Mouse (Mus musculus) neural tube, embryonic 11.5 days (tissue): ENCODE data around the gene Tstd2. TPM values are rescaled to one million over a fixed set of nuclear protein-coding genes. Genes with fewer than 3 reads are reported as not detected.

Experiments
- ATAC-seq: fragments of 200-750 bp; cut with Nextera tagmentation; 2 replicates; pipeline ENCODE4 v1.8.0; 2017; ENCODE audit warnings: moderate number of reproducible peaks, mild to moderate bottlenecking, moderate TSS enrichment, moderate library complexity; ENCODE audit not compliant: insufficient read depth, low FRiP score, low TSS enrichment
- DNase-seq: peaks from one replicate; pipeline ENCODE4 v3.0.0-alpha.2; 2015; ENCODE audit warnings: low spot score
- H3K27ac ChIP-seq: fragments of 300-500 bp; sonication (generic); 2 replicates; pipeline ENCODE4 v1.5.1; 2014; ENCODE audit warnings: low read depth, mild to moderate bottlenecking, low read length
- H3K27me3 ChIP-seq: fragments of 300-500 bp; sonication (generic); 2 replicates; pipeline ENCODE4 v1.6.1; 2014; ENCODE audit warnings: mild to moderate bottlenecking, low read length, mixed read lengths; ENCODE audit not compliant: control insufficient read depth, insufficient read depth
- H3K36me3 ChIP-seq: fragments of 300-500 bp; sonication (generic); 2 replicates; pipeline ENCODE4 v1.6.1; 2014; ENCODE audit warnings: mild to moderate bottlenecking, low read length, moderate library complexity, mixed read lengths; ENCODE audit not compliant: control insufficient read depth, insufficient read depth
- H3K4me1 ChIP-seq: fragments of 300-500 bp; sonication (generic); 2 replicates; pipeline ENCODE4 v1.6.1; 2014; ENCODE audit warnings: low read length, mixed read lengths; ENCODE audit not compliant: control insufficient read depth, insufficient read depth
- H3K4me2 ChIP-seq: fragments of 300-500 bp; sonication (generic); 2 replicates; pipeline ENCODE4 v1.6.1; 2014; ENCODE audit warnings: low read depth, mild to moderate bottlenecking, moderate library complexity
- H3K4me3 ChIP-seq: fragments of 300-500 bp; sonication (generic); 2 replicates; pipeline ENCODE4 v1.5.1; 2014; ENCODE audit warnings: low read depth, low read length
- H3K9ac ChIP-seq: fragments of 300-500 bp; sonication (generic); 2 replicates; pipeline ENCODE4 v1.6.1; 2014; ENCODE audit warnings: mild to moderate bottlenecking, low read length
- H3K9me3 ChIP-seq: fragments of 300-500 bp; sonication (generic); 2 replicates; pipeline ENCODE4 v1.6.1; 2016; ENCODE audit warnings: low read length; ENCODE audit not compliant: control insufficient read depth
- WGBS: fragments of 180-500 bp; shearing (Covaris S2); extraction: QIAGEN DNeasy Blood & Tissue Kit; methylation state at CpG from one replicate; pipeline ENCODE4 v1.1.7; 2014; 5-methylcytosine and 5-hydroxymethylcytosine counted together
- polyA plus RNA-seq: library from polyadenylated mRNA; unstranded; fragments of >200 nt; fragmentation: Nextera tagmentation; extraction: Ambion mirVana; gene quantifications from 2 replicates; pipeline ENCODE4 v1.2.1, GENCODE M21; 2014

Gene Tstd2
- polyA plus RNA-seq, 1 experiment from 2014 or later: 32.5 TPM

DNA sequence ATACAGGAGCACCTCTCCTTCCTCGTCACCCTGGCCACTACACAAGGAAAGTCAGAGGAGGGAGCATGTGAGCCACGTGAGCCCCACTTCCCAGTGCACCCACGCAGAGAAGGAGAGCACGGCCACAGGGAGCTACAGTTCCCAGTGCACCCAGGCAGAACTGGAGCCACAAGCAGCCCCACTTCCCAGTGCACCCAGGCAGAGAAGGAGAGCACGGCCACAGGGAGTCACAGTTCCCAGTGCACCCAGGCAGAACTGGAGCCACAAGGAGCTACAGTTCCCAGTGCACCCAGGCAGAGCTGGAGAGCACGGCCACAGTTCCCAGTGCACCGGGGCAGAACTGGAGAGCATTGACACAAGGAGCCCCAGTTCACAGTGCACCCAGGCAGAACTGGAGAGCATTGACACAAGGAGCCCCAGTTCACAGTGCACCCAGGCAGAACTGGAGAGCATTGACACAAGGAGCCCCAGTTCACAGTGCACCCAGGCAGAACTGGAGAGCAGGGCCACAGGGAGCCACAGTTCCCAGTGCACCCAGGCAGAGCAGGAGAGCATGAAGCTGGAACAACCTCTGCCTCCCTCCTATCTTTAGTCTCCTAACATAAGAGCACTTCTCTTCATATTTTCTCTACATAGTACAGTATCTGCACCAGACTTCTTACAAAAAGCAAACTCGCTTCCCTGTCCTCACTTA, 9.0 kb downstream of the Tstd2 start:
- Histone ChIP-seq H3K4me3 (no peak overlapping the region), H3K9ac (no peak overlapping the region), H3K9me3 (no peaks in the 10 kb centered on the region), H3K27me3 (no peaks in the 10 kb centered on the region), H3K36me3 (peaks cover 28% of the 10 kb centered on the region), H3K4me2 (no peak overlapping the region), H3K4me1 (no peaks in the 10 kb centered on the region), H3K27ac (no peak overlapping the region)
- DNase-seq (no peak), ATAC-seq (no peak)
- 89% methylated on average over 8 of the region's 8 CpGs for WGBS

GRCm38 (mm10) chr4:46126541-46126940, 12.0 kb downstream of the Tstd2 start:
- no peaks in the 10 kb centered on the region for H3K9me3 ChIP-seq
- DNase-seq: peak; percentile 80
- H3K4me1 ChIP-seq: no peaks in the 10 kb centered on the region
- H3K36me3 ChIP-seq: peaks cover 29% of the 10 kb centered on the region
- no peaks in the 10 kb centered on the region for H3K27me3 ChIP-seq
- H3K9ac ChIP-seq: no peak overlapping the region
- ATAC-seq: no peak; the same call in 1 of the 2 replicates
- WGBS: 46% methylated on average over 2 of the region's 2 CpGs
- no peak overlapping the region for H3K4me3 ChIP-seq
- H3K4me2 ChIP-seq: no peak overlapping the region
- no peak overlapping the region for H3K27ac ChIP-seq

- no peak for ATAC-seq
- WGBS: 95% methylated on average over 6 of the region's 6 CpGs
- peaks cover 27% of the 10 kb centered on the region for H3K36me3 ChIP-seq
Measured at GRCm38 (mm10) chr4:46123358-46123757, 15.1 kb downstream of the Tstd2 start.

DNA sequence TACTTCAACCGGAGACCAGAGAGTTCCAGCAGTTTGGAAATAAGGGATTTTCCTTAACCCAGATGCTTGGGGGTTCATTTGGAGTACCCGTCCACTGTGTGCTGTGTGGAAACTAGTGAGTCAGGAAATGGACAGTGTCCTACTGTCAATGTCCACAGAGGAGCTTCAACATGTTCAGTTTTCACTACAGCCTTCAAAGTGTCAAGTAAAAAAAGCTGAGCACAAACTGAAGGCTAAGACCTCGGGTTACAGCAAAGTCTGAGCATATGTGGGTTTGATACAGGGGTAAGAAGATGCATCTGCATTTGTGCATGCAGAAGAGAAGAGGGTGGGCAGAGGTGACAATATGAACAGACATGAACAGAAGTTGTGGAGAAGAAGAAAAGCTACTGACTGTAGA, 17.7 kb downstream of the Tstd2 start:
- no peaks in the 10 kb centered on the region for H3K27me3 ChIP-seq
- peaks cover 31% of the 10 kb centered on the region for H3K36me3 ChIP-seq
- H3K9me3 ChIP-seq: no peaks in the 10 kb centered on the region
- 86% methylated on average over 3 of the region's 3 CpGs for WGBS
- no peaks in the 10 kb centered on the region for H3K4me1 ChIP-seq
- no peak overlapping the region for H3K4me3 ChIP-seq
- ATAC-seq (no peak), DNase-seq (no peak)
- no peak overlapping the region for H3K27ac ChIP-seq
- H3K9ac ChIP-seq: no peak overlapping the region
- H3K4me2 ChIP-seq: no peak overlapping the region

More at GRCm38 (mm10) chr4:46123358-46123757, 15.1 kb downstream of the Tstd2 start:
- H3K4me2 ChIP-seq: no peak overlapping the region
- no peaks in the 10 kb centered on the region for H3K27me3 ChIP-seq
- no peak overlapping the region for H3K27ac ChIP-seq
- no peak overlapping the region for H3K4me3 ChIP-seq
- no peaks in the 10 kb centered on the region for H3K9me3 ChIP-seq
- no peak overlapping the region for H3K9ac ChIP-seq
- no peaks in the 10 kb centered on the region for H3K4me1 ChIP-seq
- DNase-seq: no peak

- H3K9me3 ChIP-seq: no peaks in the 10 kb centered on the region
- ATAC-seq (no peak), DNase-seq (no peak)
- no peak overlapping the region for H3K4me3 ChIP-seq
- no peak overlapping the region for H3K4me2 ChIP-seq
- H3K27ac ChIP-seq: no peak overlapping the region
- H3K4me1 ChIP-seq: no peaks in the 10 kb centered on the region
- peaks cover 26% of the 10 kb centered on the region for H3K36me3 ChIP-seq
- no peaks in the 10 kb centered on the region for H3K27me3 ChIP-seq
- WGBS: 93% methylated on average over 14 of the region's 14 CpGs
- H3K9ac ChIP-seq: no peak overlapping the region
Measured at GRCm38 (mm10) chr4:46119514-46120094, 18.9 kb downstream of the Tstd2 start.

- Histone ChIP-seq H3K36me3 (peaks cover 28% of the 10 kb centered on the region), H3K27me3 (no peaks in the 10 kb centered on the region), H3K4me2 (no peak overlapping the region), H3K4me3 (no peak overlapping the region), H3K4me1 (no peaks in the 10 kb centered on the region), H3K27ac (no peak overlapping the region), H3K9ac (no peak overlapping the region), H3K9me3 (no peaks in the 10 kb centered on the region)
- ATAC-seq: no peak
- 88% methylated on average over 4 of the region's 4 CpGs for WGBS
- DNase-seq: no peak
Measured at GRCm38 (mm10) chr4:46117536-46117935, 21.0 kb downstream of the Tstd2 start.

DNA sequence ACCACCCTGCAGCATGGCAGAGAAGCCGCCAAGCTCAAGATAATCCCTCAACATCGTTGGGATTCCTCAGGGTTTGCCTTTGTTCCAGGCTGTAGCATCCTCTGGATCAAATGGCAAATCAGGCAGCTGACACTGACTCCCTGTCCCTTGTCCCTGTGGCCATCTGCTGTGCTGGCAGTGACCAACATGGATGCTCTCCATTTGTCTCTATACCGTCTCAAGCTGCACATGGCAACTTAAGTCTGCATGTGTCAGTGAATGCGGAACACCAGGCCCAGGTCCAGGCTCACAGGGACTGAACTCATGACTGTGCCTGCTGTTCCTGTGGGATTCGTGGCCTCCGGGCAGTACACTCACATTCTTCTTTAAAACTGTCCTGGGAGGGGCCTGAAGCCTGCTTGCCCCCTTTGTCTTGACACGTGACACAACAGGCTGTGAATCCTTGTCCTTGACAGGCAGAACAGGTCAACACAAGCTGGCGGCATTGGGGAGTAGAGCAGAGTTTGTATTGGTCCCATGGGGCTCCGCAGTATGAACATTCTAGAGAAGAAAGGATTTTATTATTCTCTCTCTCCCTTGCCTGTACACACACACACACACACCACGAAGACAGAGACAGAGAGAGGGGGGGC, 21.8 kb downstream of the Tstd2 start:
- DNase-seq: no peak
- no peak overlapping the region for H3K27ac ChIP-seq
- H3K4me2 ChIP-seq: no peak overlapping the region
- H3K9me3 ChIP-seq: no peaks in the 10 kb centered on the region
- peaks cover 23% of the 10 kb centered on the region for H3K36me3 ChIP-seq
- WGBS: 74% methylated on average over 10 of the region's 10 CpGs
- no peak for ATAC-seq
- H3K9ac ChIP-seq: no peak overlapping the region
- H3K27me3 ChIP-seq: no peaks in the 10 kb centered on the region
- H3K4me3 ChIP-seq: no peak overlapping the region
- H3K4me1 ChIP-seq: no peaks in the 10 kb centered on the region

- H3K36me3 ChIP-seq: peaks cover 19% of the 10 kb centered on the region
- 89% methylated on average over 1 of the region's 1 CpGs for WGBS
Measured at GRCm38 (mm10) chr4:46115308-46115707, 23.2 kb downstream of the Tstd2 start.

DNA sequence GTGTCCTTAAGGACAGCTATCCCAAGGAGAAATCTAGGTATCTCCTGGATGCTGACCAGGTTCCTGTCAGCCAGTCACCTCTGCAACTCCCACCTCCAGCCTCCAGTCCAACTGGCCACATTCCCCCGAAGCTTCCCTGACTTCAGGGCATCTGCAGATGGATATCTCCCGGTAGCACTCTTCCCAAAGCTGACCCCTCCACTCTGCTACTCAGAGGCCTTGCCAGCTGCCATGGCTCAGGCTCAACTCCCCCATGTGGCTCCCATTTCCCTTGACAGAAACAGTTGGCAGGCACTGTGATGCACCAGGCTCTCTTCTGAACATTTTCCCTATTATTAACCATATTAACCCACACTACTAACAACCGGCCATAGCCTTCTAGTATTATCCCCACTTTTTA, 27.1 kb downstream of the Tstd2 start:
- ATAC-seq: no peak
- no peak for DNase-seq
- peaks cover 11% of the 10 kb centered on the region for H3K36me3 ChIP-seq
- no peak overlapping the region for H3K27ac ChIP-seq
- no peak overlapping the region for H3K9ac ChIP-seq
- no peak overlapping the region for H3K4me3 ChIP-seq
- H3K4me2 ChIP-seq: no peak overlapping the region
- no peaks in the 10 kb centered on the region for H3K27me3 ChIP-seq
- H3K4me1 ChIP-seq: no peaks in the 10 kb centered on the region
- WGBS: 79% methylated on average over 3 of the region's 3 CpGs
- H3K9me3 ChIP-seq: no peaks in the 10 kb centered on the region

More at GRCm38 (mm10) chr4:46115308-46115707, 23.2 kb downstream of the Tstd2 start:
- H3K27me3 ChIP-seq: no peaks in the 10 kb centered on the region
- no peak overlapping the region for H3K4me3 ChIP-seq
- H3K4me2 ChIP-seq: no peak overlapping the region
- no peaks in the 10 kb centered on the region for H3K4me1 ChIP-seq
- no peaks in the 10 kb centered on the region for H3K9me3 ChIP-seq
- DNase-seq (no peak), ATAC-seq (no peak)
- H3K27ac ChIP-seq: no peak overlapping the region
- H3K9ac ChIP-seq: no peak overlapping the region
